Mouse (Mus musculus): ENCODE measurements around the gene Vamp1.

Gene Vamp1

DNA sequence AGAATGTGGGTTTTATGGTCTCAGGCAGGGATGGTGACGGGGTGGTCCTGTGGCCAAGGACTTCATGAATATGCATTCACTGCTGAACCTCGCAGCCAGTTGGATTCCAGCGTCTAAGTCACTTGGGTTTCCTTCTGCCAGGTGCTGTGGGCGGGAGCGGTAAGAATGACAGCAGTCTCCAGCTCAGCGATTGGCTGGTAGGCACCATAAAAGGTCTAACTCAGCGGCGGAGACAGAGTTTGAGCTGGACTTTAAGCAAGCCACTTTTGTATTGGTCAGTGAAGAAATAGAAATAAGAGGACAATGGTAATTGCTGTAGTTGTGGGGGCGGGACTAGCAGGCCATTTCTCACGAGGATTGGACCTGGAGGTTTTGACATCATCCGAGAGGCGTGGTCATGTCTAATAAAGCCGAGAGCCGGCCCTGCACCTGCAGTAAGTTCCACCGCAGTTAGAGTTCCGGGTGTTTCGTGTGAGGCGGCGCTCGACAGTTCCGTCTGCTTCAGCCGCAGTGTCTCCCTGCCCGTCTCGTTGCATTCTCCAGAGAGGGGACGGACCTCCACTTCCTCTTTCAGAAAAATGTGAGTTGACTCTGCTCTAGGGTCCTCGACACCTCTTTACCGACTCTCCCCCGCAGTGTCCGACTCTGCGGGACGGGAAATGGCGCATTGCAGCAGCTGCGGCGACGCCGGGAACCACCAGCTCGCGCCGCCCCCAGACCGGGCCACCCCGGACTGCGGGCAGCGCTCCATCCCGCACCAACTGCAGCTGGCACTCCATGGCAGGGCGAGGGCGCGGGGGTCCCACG, at the start of gene Vamp1:
Gene Vamp1 (plus strand): TSS at position 404 of the 807 bp plus-strand sequence.
- DNase-seq (ENCODE audit: low spot score in 2 of 2) = peak; percentile 91 to 94

DNA sequence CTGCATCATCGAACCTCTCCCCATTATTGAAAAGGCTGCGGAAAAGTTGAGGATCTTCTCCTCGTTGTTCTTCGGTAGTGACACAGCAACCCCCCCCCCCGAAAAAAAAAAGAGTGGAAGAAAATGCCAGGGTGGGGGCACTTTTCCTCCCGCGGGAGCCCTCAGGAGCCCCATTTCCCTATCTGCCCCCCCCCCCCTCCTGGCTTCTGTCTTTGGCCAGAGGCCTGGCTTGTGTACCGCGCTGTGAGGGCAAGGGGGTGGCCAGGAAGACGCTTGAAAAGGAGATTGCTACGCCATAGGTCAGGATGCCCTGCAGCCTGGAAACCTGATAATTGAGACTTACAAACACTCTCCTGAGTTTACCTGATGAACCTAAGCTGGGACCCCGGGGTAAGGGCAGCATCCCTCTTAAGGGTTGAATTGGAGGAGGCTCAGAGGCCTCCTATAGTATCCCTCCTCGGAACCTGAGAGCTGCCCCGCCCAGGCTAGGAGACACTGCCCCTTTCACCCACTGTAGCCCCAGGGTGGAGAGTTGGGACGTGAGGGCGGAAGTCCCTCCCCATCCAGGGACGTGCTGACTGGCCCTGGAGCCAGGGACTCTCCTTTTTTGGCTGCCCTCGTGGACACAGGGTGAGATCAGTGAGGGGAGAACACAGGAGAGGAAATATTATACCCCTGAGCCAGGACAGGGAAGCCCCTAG, 49.1 kb upstream of the Vamp1 start, which contains the start of gene Gapdh:
Gene Gapdh (minus strand): TSS at position 417 of the 701 bp plus-strand sequence.
- DNase-seq (ENCODE audit: low spot score in 2 of 2) = peak; percentile 53 to 72

GRCm38 (mm10) chr6:125166861-125167650, 48.3 kb upstream of the Vamp1 start:
- no peak for DNase-seq (ENCODE audit: low spot score in 2 of 2)

GRCm38 (mm10) chr6:125168086-125168485, 47.3 kb upstream of the Vamp1 start:
- no peak for DNase-seq (ENCODE audit: low spot score in 2 of 2)

- no peak for DNase-seq (ENCODE audit: low spot score in 2 of 2)
Measured at GRCm38 (mm10) chr6:125170194-125170593, 45.2 kb upstream of the Vamp1 start.

- DNase-seq (ENCODE audit: low spot score in 2 of 2) = no peak
Measured at GRCm38 (mm10) chr6:125172474-125172873, 42.9 kb upstream of the Vamp1 start.

- DNase-seq (ENCODE audit: low spot score in 2 of 2) = no peak
Measured at GRCm38 (mm10) chr6:125173256-125173655, 42.1 kb upstream of the Vamp1 start.

DNA sequence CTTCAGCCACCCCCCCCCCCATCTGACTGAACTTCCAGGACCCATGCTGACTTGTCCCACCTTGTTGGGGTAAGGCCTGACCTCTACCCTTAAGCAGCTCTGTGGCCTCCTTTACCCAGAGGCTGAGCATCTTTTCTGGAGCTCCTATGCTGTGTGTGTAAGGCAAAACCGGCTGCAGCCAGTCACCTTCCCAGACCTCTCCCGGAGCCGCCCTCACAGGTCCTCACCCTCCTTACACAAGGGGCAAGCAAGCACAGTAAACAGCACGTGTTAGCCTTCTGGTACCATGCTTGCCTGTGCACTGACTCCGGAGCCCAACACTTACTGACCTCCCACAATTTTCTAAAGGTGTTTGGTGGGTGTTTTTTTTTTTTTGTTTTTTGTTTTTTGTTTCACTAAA, 39.9 kb upstream of the Vamp1 start:
- DNase-seq (ENCODE audit: low spot score in 2 of 2) = no peak

DNA sequence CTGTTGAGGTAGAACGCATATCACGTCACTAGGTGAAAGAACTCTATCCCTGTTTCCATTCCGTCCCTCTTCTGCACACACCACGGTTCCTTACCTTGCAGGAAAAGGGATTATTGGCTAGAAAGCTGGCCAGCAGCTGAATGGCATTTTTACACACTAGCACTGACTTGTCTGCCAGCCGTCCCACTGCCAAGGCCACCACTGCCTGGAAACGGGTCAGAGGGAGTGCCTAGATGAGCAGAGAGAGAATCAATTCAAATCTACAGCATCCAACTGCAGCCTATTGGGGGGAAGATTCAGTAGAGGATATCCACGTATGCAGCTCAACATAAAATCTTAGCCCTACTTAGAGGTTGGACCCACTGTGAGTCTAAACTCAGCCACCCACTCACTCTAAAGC, 35.8 kb upstream of the Vamp1 start:
- DNase-seq (ENCODE audit: low spot score in 2 of 2) = no peak

- no peak for DNase-seq (ENCODE audit: low spot score in 2 of 2)
Measured at GRCm38 (mm10) chr6:125182133-125182532, 33.2 kb upstream of the Vamp1 start.

GRCm38 (mm10) chr6:125186203-125186602, 29.1 kb upstream of the Vamp1 start:
- no peak for DNase-seq (ENCODE audit: low spot score in 2 of 2)

DNA sequence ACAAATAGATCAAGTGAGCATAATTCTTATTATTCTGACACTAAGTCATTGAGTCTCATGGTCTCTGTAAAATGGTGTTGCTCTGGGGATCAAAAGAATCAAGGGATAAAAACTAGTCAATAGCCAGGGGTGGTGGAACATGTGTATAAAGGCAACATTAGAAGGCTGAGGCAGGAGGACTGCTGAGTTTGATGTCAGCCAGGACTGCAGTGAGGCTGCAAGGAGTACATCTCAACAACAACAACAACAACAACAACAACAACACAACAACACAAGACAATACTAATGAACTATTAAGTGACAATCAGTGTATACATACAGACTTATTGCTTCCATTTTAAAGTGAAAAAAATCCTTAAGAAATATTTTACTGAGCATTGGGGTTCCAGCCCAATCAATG, 24.5 kb upstream of the Vamp1 start:
- DNase-seq (ENCODE audit: low spot score in 2 of 2) = no peak

GRCm38 (mm10) chr6:125191332-125192015, 23.9 kb upstream of the Vamp1 start, which contains the start of the genes Ncapd2 and Mrpl51:
Gene Ncapd2 (minus strand): TSS chr6:125191701.
Gene Mrpl51 (plus strand): TSS chr6:125191801.
- DNase-seq (ENCODE audit: low spot score in 2 of 2) = peak; percentile 98 to 99

- DNase-seq (ENCODE audit: low spot score in 2 of 2) = peak; percentile 94 to 96
Measured at GRCm38 (mm10) chr6:125192016-125192714, 23.2 kb upstream of the Vamp1 start.

DNA sequence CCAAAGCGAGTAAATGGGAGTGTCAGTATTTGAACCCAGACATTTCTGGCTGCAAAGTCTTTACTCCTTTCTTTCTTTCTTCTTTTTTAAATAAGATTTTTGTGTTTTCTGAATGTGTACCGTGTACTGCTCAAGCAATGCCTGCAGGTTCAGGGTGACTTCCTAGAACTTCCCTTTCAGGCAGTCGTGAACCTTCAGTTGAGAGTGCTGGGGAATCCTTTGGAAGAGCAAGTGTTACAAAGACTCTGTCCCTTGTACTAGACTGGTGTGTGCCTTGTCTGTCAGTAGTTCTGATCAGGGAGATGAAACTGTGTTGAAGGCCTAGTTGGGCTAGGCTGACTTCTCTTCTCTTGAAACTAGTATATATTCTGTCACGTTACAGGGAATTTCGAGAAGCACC, 22.5 kb upstream of the Vamp1 start:
- DNase-seq (ENCODE audit: low spot score in 2 of 2) = no peak

GRCm38 (mm10) chr6:125193390-125193789, 22.0 kb upstream of the Vamp1 start:
- DNase-seq (ENCODE audit: low spot score in 2 of 2) = no peak

DNA sequence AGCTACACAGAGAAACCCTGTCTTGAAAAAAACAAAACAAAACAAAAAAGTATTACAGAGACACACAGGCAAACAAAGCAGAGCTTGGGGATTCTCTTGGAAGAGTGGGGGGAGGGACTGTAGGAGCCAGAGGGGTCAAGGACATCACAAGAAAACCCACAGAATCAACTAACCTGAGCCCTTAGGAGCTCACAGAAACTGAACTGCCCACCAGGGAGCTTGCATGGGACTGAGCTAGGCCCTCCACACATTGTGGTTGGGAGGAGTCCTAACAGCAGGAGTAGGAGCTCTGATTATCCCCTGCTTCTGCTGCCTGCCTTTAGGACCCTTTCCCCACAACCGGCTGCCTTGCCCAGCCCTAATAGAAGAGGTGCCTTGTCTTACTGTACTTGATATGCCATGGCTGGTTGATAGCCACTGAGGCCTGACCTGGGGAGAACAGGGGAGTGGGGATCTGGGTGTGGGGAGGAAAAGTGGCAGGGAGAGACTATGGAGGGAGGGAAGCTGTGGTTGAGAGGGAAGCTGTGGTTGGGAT, 19.7 kb upstream of the Vamp1 start:
- DNase-seq (ENCODE audit: low spot score in 2 of 2) = no peak

DNA sequence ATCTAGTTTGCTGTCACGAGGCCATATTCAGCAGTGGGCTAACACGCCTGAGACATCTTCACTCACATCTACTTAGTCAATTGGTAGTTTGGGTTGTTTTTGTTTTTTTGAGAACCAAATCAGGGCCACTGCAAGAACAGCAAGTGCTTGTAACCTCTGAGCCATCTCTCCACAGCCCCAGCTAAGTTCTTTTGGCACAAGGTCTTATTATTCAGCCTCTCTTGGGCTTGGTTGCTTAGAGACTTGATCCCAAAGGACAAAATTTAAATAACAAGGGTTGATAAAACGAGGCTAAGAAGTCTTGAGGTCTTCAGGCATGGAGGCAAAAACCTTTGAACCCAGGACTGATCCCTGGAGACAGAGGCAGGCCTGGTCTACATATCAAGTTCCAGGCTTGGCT, 19.1 kb upstream of the Vamp1 start:
- DNase-seq (ENCODE audit: low spot score in 2 of 2) = no peak

DNA sequence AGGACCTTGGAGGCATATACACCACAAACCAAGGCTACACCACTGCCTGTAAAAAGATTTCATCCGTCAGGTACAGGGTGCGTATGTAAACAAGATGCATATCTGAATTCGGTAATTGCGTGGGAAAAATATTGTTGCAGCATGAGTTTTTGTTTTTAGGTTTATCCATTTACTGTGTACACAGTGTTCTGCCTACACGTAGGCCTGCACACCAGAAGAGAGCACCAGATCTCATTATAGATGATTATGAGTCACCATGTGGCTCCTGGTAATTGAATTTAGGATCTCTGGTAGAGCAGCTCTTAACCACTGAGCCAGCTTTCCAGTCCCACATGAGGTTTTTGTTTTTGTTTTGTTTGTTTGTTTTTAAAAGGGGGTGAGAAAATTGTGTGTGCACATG, 18.2 kb upstream of the Vamp1 start:
- no peak for DNase-seq (ENCODE audit: low spot score in 2 of 2)

DNA sequence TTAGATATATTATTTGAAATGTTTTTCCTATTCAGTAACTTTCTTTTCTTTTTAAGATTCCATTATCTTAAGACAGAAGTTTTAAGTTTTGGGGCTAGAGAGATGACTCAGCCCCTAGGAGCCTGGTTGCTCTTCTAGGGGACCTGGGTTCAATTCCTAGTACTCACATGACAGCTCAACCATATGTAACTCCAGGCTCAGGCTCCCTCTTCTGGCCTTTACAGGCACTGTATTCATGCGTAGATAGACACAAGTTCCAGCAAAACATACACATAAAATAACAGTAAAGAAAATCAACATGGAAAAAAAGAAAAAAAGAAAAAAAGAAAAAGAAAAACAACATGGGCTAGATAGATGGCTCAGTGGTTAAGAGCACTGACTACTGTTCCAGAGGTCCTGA, 4.9 kb upstream of the Vamp1 start:
- DNase-seq (ENCODE audit: low spot score in 2 of 2) = no peak

GRCm38 (mm10) chr6:125212621-125213020, 2.7 kb upstream of the Vamp1 start:
- no peak for DNase-seq (ENCODE audit: low spot score in 2 of 2)

Data from spleen, postnatal 4 days (tissue).